Mouse (Mus musculus): ENCODE measurements around the gene Trim30b.

DNA sequence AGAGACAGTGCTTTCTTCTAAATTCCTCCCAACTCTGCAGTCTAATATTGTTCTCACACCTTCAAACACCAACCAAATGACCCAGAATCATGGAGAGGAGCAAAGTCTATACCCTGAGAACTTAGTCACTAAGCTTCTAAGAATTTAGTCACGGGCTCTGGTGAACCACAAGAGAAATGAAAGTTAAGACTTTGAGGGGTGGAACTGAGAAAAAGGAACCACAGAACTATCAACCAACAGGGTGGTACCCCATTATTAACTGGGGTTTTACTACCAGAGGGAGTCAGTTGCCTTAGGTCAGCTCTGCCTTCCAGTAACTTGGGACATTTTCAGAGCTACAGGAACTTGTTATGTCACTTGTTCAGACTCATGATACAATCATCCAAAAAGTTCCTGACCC is 31.0 kb upstream of the Trim30b start, which contains the start of gene Trim30c:
- no peak for TF ChIP-seq GATA1 (IDR thresholded peaks at IDR 0.05; ENCODE audit: low read length)
- TF ChIP-seq TAL1 (IDR thresholded peaks at IDR 0.05; ENCODE audit: low read length): no peak
